Mouse (Mus musculus) heart, adult 8-10 months (tissue): Measurements from ENCODE around the gene Gm10518. TPM values are rescaled to one million over a fixed set of nuclear protein-coding genes. Genes with fewer than 3 reads are reported as not detected.
"Not testable (repeated sequence)": the region's sequence is repeated elsewhere in the genome, so short reads cannot be mapped to it uniquely, and the experiment has no call there.

ENCODE experiments used
- DNase-seq: peaks from one replicate; pipeline ENCODE4 v3.0.0; 2022; ENCODE audit warnings: low spot score
- total RNA-seq, 4 experiments: library from RNA; stranded (reverse); gene quantifications; 2 replicates each; pipeline ENCODE4 v1.2.4; 2022

Gene Gm10518
- total RNA-seq = not detected

GRCm38 (mm10) chr1:179802610-179803512, at the start of gene Gm10518:
Gm10518 (plus strand) TSS chr1:179803376.
- DNase-seq = peak; percentile 44

GRCm38 (mm10) chr1:179756477-179756876, 46.7 kb upstream of the Gm10518 start:
- no peak for DNase-seq

GRCm38 (mm10) chr1:179760086-179760485, 43.1 kb upstream of the Gm10518 start:
- DNase-seq = no peak

- DNase-seq = no peak
Observed at GRCm38 (mm10) chr1:179760553-179760952, 42.6 kb upstream of the Gm10518 start.

- DNase-seq = no peak
Observed at GRCm38 (mm10) chr1:179776831-179777230, 26.3 kb upstream of the Gm10518 start.

GRCm38 (mm10) chr1:179784098-179784497, 19.1 kb upstream of the Gm10518 start:
- no peak for DNase-seq

- DNase-seq = no peak
Observed at GRCm38 (mm10) chr1:179785502-179785901, 17.7 kb upstream of the Gm10518 start.

GRCm38 (mm10) chr1:179787281-179787680, 15.9 kb upstream of the Gm10518 start:
- DNase-seq = no peak

GRCm38 (mm10) chr1:179798794-179799193, 4.4 kb upstream of the Gm10518 start:
- no peak for DNase-seq

GRCm38 (mm10) chr1:179803513-179804139, 450 bp downstream of the Gm10518 start, which contains the start of gene Ahctf1:
Ahctf1 (minus strand) TSS chr1:179803680.
- DNase-seq = peak; percentile 99

- DNase-seq = peak; percentile 31
Observed at GRCm38 (mm10) chr1:179804140-179804881, 1.1 kb downstream of the Gm10518 start.

- DNase-seq = no peak
Observed at GRCm38 (mm10) chr1:179805751-179806150, 2.6 kb downstream of the Gm10518 start.

- DNase-seq = no peak
Observed at GRCm38 (mm10) chr1:179807468-179807867, 4.3 kb downstream of the Gm10518 start.

GRCm38 (mm10) chr1:179808300-179808699, 5.1 kb downstream of the Gm10518 start:
- DNase-seq = no peak

- no peak for DNase-seq
Observed at GRCm38 (mm10) chr1:179813385-179813784, 10.2 kb downstream of the Gm10518 start.

GRCm38 (mm10) chr1:179814616-179815015, 11.4 kb downstream of the Gm10518 start:
- no peak for DNase-seq

- DNase-seq = not testable (repeated sequence)
Observed at GRCm38 (mm10) chr1:179818490-179819278, 15.5 kb downstream of the Gm10518 start.

- DNase-seq = no peak
Observed at GRCm38 (mm10) chr1:179824549-179824948, 21.4 kb downstream of the Gm10518 start.

- DNase-seq = no peak
Observed at GRCm38 (mm10) chr1:179828051-179828450, 24.9 kb downstream of the Gm10518 start.

- DNase-seq = no peak
Observed at GRCm38 (mm10) chr1:179828900-179829299, 25.7 kb downstream of the Gm10518 start.

GRCm38 (mm10) chr1:179832710-179833240, 29.6 kb downstream of the Gm10518 start:
- DNase-seq = no peak
